Mouse (Mus musculus) gonadal fat pad, adult 2 months (tissue): ENCODE measurements around the gene 4931428L18Rik. TPM values are rescaled to one million over a fixed set of nuclear protein-coding genes. Genes with fewer than 3 reads are reported as not detected.

Experiments
- DNase-seq: peaks from one replicate; pipeline ENCODE4 v3.0.0-alpha.2; 2012; ENCODE audit warnings: low read depth
- polyA plus RNA-seq: library from polyadenylated mRNA; depleted of rRNA; stranded (reverse); fragments of >200 nt; gene quantifications from 2 replicates; pipeline ENCODE4 v1.2.3, GENCODE M21; 2012

Gene 4931428L18Rik
- polyA plus RNA-seq, 1 experiment, result 0.93 TPM

GRCm38 (mm10) chr1:31152799-31153426 lies 69.6 kb downstream of the 4931428L18Rik start:
- DNase-seq, result no peak

- no peak for DNase-seq
Measured at GRCm38 (mm10) chr1:31150546-31150945, 71.9 kb downstream of the 4931428L18Rik start.

- no peak for DNase-seq
Measured at GRCm38 (mm10) chr1:31149671-31150070, 72.8 kb downstream of the 4931428L18Rik start.

DNA sequence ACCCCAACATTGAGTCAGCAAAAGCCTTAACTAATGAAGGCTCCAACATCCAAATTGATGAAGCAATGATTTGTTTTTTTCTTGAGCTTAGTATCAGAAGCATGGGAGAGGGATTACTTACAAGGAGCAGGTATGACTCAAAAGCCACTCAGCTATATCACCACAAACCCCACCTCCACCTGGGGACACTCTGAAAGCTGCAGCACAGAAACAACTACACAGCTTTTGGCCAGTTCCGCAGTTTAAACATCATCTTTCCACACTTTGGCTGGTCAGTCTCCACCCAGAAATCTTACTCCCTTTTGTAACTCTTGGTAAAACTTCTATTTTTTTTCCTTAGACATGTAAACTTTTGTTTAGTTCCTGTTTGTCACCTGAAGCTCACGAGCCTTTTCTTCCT lies 78.9 kb downstream of the 4931428L18Rik start:
- DNase-seq, result no peak

DNA sequence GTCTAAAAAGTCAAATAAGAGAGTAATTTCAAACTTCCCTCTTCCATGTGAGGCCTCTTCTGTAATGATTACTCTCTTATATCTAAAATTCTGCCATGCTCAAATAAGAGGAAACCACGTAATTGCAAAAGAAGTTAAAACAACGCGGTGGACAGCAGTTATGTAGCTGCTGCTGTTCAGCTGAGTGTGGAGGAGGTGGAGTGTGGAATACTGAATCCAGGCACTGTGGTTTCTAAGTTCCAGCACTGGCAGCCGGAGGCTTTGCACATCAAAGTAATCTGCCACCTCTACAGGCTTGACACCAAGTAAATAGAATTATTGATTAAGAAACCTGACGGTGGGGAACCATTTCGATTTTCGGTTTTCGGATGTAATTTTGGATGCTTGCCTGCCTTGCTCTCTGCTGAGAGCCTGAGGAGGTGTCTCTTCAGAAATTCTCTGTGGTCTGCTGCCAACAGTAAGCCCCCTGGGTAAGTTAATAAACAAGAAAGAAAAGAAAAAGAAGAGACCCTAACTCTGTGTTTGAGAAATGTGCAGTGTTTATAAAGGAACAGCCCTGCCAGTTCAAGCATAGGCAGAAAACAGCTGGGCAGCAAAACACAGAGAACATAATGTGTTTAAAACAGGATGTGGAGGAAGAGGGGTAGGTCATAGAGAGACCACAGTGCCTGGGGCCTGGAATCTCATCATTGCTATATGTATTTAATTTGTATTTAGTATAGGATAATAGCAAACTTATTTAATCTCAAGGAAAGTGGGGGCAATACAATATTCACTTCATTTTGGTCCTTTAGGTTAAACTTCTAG lies 80.0 kb downstream of the 4931428L18Rik start:
- no peak for DNase-seq

GRCm38 (mm10) chr1:31138387-31138786 lies 84.1 kb downstream of the 4931428L18Rik start:
- no peak for DNase-seq

GRCm38 (mm10) chr1:31113466-31113865 lies 109.0 kb downstream of the 4931428L18Rik start:
- no peak for DNase-seq

DNA sequence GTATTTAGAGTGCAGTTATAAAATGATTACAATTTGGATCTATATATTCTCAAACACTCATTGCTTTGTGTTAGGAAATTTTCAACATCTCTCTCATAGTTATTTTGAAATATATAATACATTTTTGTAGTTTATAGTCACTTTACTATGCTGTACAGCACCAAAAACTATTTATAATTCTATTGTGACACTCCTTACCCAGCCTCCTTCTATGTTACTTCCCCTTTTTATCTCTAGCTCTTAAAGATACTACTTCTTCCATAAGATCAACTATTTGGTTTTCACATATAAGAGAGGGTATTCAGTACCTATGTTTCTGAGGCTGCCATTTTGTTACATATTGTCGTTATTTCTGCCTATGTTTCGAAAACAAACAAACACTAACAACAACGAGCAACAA lies 114.5 kb downstream of the 4931428L18Rik start:
- DNase-seq, result no peak

DNA sequence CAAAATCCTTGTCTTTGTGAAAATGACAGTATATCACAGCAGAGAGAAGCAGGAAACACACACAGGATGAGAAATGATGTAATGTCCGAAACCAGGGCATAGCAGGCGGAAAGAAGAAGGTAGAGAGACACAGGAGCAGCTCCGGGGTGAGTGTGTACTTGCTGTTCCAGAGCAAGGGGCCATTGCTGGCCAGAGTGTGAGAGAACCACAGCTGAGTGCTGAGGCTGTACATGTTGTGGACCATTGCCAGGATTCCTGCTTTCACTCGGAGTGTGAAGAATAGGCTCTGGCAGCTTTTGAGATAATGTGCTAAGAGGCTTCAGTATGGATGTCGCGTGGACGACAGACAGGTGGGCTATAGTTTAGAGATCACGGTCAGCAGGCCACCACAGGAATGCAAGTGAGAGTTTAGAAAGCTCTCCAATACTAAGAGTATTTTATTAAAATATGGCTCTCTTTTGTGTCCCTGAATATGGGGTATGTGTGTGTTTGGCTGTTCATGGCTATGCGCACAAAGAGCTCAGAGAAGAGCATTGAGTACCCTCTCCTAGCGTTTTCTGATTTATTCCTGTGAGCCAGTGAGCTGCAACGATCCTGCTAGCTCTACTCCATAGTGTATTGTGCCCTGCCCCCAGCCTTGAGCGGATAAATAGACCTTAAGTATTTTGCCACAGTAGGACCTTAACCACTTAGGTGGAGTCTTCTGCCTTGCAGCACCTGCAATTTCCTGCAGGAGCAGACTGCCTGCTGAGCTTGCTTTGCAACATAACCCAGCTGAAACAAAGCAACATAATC lies 119.4 kb downstream of the 4931428L18Rik start:
- no peak for DNase-seq

DNA sequence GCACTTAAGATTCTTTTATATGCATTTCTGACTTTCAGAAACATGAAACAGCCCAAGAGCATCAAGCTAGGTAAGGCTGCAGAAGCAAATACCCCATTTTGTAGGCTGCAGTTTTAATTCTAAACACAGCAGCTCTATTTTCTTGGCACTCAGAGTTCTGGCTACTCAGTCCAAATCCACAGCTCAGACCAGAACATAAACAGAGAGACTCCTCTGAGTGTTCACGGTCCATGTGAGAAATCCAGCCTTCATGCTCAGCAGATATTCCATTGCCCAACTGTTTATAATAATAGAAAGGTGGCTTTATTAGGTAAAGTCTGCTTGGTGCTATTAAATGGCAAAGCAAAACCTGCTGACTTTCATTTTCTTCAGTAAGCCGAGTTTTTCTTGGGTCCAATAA lies 120.2 kb downstream of the 4931428L18Rik start:
- no peak for DNase-seq

GRCm38 (mm10) chr1:31097208-31097607 lies 125.3 kb downstream of the 4931428L18Rik start:
- DNase-seq, result no peak

DNA sequence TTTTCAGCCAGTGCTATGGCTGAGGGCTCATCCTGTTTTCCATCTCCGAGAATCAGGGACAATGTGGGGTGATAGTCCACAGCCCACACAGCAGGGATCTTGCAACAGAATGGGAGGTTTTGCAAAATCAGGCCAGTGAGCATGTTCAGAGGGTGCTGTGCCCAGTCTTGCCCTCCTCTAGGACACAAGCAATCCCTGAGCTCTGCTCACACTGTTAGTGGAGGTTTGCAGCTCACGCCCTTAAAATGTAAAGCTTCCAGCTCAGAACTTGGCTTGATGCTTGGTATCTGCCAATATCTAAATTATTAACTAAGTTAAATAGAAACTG lies 126.1 kb downstream of the 4931428L18Rik start:
- DNase-seq, result peak; percentile 83

GRCm38 (mm10) chr1:31095706-31096465 lies 126.6 kb downstream of the 4931428L18Rik start:
- no peak for DNase-seq

GRCm38 (mm10) chr1:31094792-31095191 lies 127.7 kb downstream of the 4931428L18Rik start:
- no peak for DNase-seq

GRCm38 (mm10) chr1:31093939-31094338 lies 128.5 kb downstream of the 4931428L18Rik start:
- no peak for DNase-seq

GRCm38 (mm10) chr1:31088686-31089085 lies 133.8 kb downstream of the 4931428L18Rik start:
- DNase-seq, result no peak

DNA sequence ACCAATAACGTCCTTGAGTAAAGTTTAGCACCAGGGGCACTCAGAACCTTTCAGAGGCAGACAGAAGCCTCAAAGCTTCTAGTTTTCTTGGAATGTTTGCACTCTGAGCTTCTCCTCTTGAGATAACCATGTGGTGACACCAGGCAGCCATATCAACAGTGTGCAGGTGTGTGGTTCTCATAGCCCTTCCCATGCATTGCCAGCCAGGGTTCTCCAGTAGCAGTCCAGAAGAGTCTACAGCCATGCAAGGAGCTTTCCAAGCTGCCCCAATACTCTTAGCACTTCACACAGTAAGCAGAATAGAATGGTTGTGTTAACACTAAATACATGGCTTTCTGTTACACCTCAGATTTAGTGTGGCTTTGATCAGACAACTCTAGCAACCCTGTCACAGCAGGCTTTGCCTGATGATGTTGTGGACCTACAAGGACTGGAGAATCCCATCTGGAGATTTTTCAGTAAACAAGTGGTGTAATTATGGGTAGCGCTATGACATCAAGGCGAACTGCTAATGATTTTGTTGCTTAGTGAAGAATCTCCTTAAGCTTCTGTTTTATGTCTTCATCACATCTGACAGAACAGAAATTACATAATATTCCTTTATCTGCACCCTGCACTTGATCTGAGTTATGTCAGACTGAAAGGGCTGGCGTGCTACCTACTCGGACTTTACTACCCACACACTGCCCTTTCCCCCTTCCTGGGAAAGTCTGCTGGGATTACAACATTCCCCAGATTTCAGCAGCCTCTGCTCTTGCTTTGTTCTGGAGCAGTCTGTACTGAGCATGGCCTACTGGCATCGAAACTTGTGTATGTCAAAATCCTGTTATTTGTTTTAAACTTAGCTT lies 149.7 kb downstream of the 4931428L18Rik start:
- DNase-seq, result peak; percentile 74

DNA sequence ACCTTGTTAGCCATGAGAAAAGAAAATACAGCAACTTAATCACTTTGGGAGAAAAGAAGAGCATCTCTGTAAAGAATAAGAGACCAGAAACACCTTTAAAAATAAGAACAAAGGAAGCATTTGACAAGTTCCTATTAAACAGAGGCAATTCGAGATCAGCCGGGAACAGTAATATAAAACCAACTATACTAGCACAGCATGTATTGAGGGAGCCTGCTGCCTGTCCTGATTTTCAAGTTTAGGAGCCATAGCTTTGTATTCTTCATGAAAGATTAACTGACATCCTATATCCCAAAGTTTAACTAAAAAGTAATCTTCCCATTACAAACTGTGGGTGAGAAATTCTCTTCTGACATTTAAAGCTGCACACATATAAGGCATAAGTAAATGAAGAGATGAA lies 151.3 kb downstream of the 4931428L18Rik start:
- DNase-seq, result no peak

DNA sequence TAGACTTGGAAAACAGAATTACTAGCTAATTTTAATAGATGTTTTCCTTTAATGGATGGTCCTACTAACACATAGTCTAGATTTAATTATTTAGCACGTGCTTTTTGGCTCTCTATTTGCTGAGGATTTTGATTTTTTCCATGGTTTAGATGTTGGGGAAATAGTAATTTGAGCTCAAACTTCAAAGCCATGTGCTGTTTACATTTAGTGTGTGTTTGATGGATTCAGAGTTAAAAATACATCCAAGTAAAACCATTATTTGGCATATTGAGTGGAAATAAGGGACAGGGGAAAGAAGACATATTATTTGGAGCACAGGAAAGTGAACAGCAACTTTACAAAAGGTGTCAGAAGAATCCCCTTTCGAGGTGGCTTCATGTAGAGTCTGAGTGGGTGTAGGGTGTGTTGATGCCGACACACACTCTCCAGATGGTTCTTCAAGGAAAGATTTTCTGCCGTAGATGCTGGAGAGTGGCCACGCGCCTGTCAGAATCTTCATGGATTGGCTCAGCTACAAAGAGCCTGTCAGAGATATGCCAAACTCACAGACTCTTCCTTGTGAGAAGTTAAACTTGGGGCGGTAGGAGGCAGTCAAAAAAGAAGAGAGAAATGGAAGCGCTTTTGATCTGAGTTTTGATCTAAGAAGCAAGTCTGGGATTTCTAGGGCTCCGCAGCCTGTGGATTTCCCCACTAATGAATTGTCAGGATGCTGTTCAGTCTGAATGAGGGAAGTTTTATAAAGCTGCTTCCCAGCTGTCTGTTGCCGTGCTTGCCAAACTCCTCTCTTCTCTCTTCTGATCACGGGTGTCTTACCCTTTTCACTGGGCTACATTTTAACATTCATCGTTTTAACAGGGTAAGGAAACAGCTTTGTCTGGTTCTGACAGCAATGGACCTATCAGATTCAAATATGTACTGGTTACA lies 157.4 kb downstream of the 4931428L18Rik start:
- DNase-seq, result no peak

DNA sequence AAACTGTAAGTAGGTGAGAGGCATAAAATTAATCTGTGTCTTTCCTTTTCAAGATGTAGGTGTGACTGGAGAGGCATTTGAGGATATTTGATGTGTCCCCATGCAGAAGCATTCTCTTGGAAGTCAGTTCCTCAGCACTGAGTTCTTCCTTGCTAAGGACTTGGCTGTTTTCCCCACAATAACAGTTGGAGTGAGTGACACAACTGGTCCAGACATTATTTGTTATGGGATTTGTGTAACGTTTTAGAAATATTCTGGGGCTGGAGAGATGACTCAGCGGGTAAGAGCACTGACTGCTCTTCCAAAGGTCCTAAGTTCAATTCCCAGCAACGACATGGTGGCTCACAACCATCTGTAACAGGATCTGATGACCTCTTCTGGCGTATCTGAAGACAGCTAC lies 162.7 kb downstream of the 4931428L18Rik start:
- no peak for DNase-seq
